Mouse (Mus musculus): ENCODE measurements around the gene Zfyve28. TPM values are rescaled to one million over a fixed set of nuclear protein-coding genes. Genes with fewer than 3 reads are reported as not detected.

The Zfyve28 gene
- polyA plus RNA-seq, 1 experiment from 2014 or later = 5.2 TPM

DNA sequence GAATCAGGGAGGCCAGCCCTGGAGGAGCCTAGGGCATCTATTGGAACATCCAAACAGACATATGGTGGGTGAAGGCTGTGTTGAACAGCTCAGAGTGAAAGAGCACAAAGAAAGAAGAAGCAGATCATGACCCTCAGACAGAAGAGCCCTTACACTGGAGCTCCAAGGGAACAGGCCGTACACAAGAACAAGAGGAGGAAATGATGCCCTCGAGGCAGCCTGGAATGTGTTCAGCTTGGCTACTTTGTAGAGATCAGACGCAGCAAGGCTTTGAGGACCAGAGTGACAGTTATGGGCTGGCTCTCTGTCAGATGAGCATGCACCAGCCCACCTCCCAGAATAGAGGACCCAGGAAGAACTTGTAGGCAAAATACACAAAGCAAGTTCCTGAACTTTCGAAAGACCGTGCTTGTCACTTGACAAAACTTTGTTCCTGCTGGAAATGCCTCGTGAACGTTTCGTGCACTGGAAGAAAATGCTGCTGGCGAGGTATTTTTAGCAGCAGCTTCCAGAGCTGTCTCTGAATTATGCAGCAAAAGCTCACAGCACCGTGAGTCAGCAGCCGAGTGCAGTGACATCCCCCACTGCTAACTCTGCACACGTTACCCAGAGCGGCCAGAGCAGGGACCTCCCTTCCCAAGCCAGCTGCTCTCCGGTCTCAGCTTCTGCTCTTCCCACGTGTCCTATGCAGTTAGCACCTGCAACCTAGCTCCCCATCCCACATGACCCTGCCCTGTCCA lies 45.9 kb downstream of the Zfyve28 start:
- no peaks in the 10 kb centered on the region for H3K36me3 ChIP-seq
- H3K9me3 ChIP-seq = no peaks in the 10 kb centered on the region
- H3K4me3 ChIP-seq = no peak overlapping the region
- no peak for ATAC-seq (ENCODE audit: low FRiP score, low read depth)
- H3K4me1 ChIP-seq = no peaks in the 10 kb centered on the region
- no peak overlapping the region for H3K27ac ChIP-seq
- H3K9ac ChIP-seq = no peak overlapping the region
- H3K4me2 ChIP-seq (replicated peaks) = no peak overlapping the region
- no peaks in the 10 kb centered on the region for H3K27me3 ChIP-seq (replicated peaks)
- WGBS = 60% methylated on average over 15 of the region's 15 CpGs

- no peak for ATAC-seq (ENCODE audit: low FRiP score, low read depth)
- no peaks in the 10 kb centered on the region for H3K9me3 ChIP-seq
- H3K4me2 ChIP-seq (replicated peaks) = no peak overlapping the region
- no peak overlapping the region for H3K4me3 ChIP-seq
- H3K9ac ChIP-seq = no peak overlapping the region
- WGBS = 94% methylated on average over 6 of the region's 6 CpGs
- no peak overlapping the region for H3K27ac ChIP-seq
- no peaks in the 10 kb centered on the region for H3K4me1 ChIP-seq
- no peaks in the 10 kb centered on the region for H3K36me3 ChIP-seq
- no peaks in the 10 kb centered on the region for H3K27me3 ChIP-seq (replicated peaks)
These were observed 49.8 kb downstream of the Zfyve28 start for GRCm38 (mm10) chr5:34238444-34238843.

- no peak overlapping the region for H3K4me3 ChIP-seq
- no peak for ATAC-seq (ENCODE audit: low FRiP score, low read depth)
- H3K27ac ChIP-seq = no peak overlapping the region
- 56% methylated on average over 10 of the region's 10 CpGs for WGBS
- no peak overlapping the region for H3K4me2 ChIP-seq (replicated peaks)
- no peaks in the 10 kb centered on the region for H3K4me1 ChIP-seq
- H3K27me3 ChIP-seq (replicated peaks) = no peaks in the 10 kb centered on the region
- H3K9ac ChIP-seq = no peak overlapping the region
- no peaks in the 10 kb centered on the region for H3K9me3 ChIP-seq
- no peaks in the 10 kb centered on the region for H3K36me3 ChIP-seq
These were observed 52.3 kb downstream of the Zfyve28 start for GRCm38 (mm10) chr5:34235898-34236420.

GRCm38 (mm10) chr5:34235056-34235455 lies 53.2 kb downstream of the Zfyve28 start:
- WGBS = 79% methylated on average over 4 of the region's 4 CpGs
- Histone ChIP-seq H3K4me1 (no peaks in the 10 kb centered on the region), H3K27ac (no peak overlapping the region)

GRCm38 (mm10) chr5:34233221-34233515 lies 55.1 kb downstream of the Zfyve28 start:
- no peak for ATAC-seq (ENCODE audit: low FRiP score, low read depth)
- H3K27me3 ChIP-seq (replicated peaks) = no peaks in the 10 kb centered on the region
- H3K9me3 ChIP-seq = no peaks in the 10 kb centered on the region
- WGBS = 89% methylated on average over 6 of the region's 6 CpGs
- H3K4me3 ChIP-seq = no peak overlapping the region
- no peak overlapping the region for H3K4me2 ChIP-seq (replicated peaks)
- H3K27ac ChIP-seq = no peak overlapping the region
- no peaks in the 10 kb centered on the region for H3K4me1 ChIP-seq
- no peak overlapping the region for H3K9ac ChIP-seq
- no peaks in the 10 kb centered on the region for H3K36me3 ChIP-seq

More at GRCm38 (mm10) chr5:34235056-34235455, 53.2 kb downstream of the Zfyve28 start:
- Histone ChIP-seq H3K27me3 (replicated peaks) (no peaks in the 10 kb centered on the region), H3K4me2 (replicated peaks) (no peak overlapping the region), H3K9ac (no peak overlapping the region), H3K36me3 (no peaks in the 10 kb centered on the region), H3K9me3 (no peaks in the 10 kb centered on the region), H3K4me3 (no peak overlapping the region)
- ATAC-seq (ENCODE audit: low FRiP score, low read depth) = no peak

DNA sequence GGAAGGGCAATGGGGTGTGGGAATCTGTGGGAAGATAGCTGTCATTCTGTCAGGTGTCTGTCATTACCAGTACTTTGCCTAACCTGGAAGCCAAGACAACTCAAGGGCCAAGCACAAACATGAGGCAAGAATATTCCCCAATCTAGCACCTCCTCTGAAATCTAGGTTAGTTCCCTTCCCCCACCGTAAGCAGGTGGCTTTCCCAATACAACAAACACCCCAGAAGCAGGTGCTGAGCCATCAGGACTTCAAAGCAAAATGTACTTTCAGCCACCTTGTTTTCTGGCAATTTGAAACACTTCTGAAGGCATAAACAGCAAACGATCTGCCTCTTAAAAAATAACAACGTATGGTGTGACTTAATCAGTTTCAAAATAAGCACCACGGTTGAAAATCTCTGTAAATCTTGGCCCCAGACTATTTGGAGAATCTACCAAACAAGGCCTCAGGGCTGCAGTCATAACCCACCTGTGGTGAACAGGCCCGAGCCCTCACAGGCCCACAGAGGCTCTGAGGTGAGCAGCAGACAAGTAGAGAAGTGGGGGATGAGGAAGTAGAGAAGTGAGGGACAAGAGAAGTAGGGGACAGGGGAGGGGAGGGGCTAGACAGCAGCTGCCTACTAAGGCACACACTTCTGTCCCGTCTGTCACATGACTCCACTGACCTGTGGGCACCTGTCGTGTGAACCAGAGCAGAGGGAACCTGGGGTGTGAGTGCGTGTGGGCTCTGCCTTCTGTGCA lies 55.6 kb downstream of the Zfyve28 start:
- no peak for ATAC-seq (ENCODE audit: low FRiP score, low read depth)
- H3K4me3 ChIP-seq = no peak overlapping the region
- no peak overlapping the region for H3K4me2 ChIP-seq (replicated peaks)
- no peak overlapping the region for H3K9ac ChIP-seq
- no peaks in the 10 kb centered on the region for H3K4me1 ChIP-seq
- H3K27ac ChIP-seq = no peak overlapping the region
- H3K36me3 ChIP-seq = no peaks in the 10 kb centered on the region
- 77% methylated on average over 8 of the region's 8 CpGs for WGBS
- H3K9me3 ChIP-seq = no peaks in the 10 kb centered on the region
- H3K27me3 ChIP-seq (replicated peaks) = no peaks in the 10 kb centered on the region

GRCm38 (mm10) chr5:34231901-34232300 lies 56.3 kb downstream of the Zfyve28 start:
- Histone ChIP-seq H3K9me3 (no peaks in the 10 kb centered on the region), H3K27me3 (replicated peaks) (no peaks in the 10 kb centered on the region), H3K4me1 (no peaks in the 10 kb centered on the region), H3K9ac (no peak overlapping the region), H3K4me3 (no peak overlapping the region), H3K27ac (no peak overlapping the region), H3K36me3 (no peaks in the 10 kb centered on the region), H3K4me2 (replicated peaks) (no peak overlapping the region)
- no peak for ATAC-seq (ENCODE audit: low FRiP score, low read depth)
- WGBS = 89% methylated on average over 6 of the region's 6 CpGs

- 89% methylated on average over 9 of the region's 9 CpGs for WGBS
- Histone ChIP-seq H3K36me3 (no peaks in the 10 kb centered on the region), H3K4me1 (no peaks in the 10 kb centered on the region), H3K27ac (no peak overlapping the region), H3K4me2 (replicated peaks) (no peak overlapping the region), H3K4me3 (no peak overlapping the region), H3K27me3 (replicated peaks) (no peaks in the 10 kb centered on the region), H3K9me3 (no peaks in the 10 kb centered on the region), H3K9ac (no peak overlapping the region)
- no peak for ATAC-seq (ENCODE audit: low FRiP score, low read depth)
These were observed 57.4 kb downstream of the Zfyve28 start for GRCm38 (mm10) chr5:34230599-34231485.

DNA sequence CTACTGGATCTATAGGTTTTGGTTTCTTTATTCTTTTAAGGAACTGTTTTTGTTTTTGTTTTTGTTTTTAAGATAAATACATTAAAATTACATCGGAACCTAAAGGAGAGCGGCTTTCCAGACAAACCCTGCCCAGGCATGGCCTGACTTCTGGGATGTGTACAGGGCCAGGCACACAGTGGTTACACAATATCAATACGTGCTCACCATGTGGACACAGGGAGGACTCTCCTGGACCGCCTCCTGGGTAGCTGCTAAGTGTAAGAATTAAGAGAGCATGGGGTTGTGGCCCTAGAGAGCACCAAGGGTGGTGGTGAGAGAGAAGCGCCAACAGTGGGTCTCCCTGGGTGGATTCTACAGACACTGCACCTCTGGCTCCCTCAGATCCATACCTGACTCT lies 58.7 kb downstream of the Zfyve28 start:
- Histone ChIP-seq H3K9ac (no peak overlapping the region), H3K27me3 (replicated peaks) (no peaks in the 10 kb centered on the region), H3K36me3 (no peaks in the 10 kb centered on the region), H3K4me1 (no peaks in the 10 kb centered on the region), H3K4me2 (replicated peaks) (no peak overlapping the region), H3K4me3 (no peak overlapping the region), H3K27ac (no peak overlapping the region), H3K9me3 (no peaks in the 10 kb centered on the region)
- WGBS = 91% methylated on average over 5 of the region's 5 CpGs
- no peak for ATAC-seq (ENCODE audit: low FRiP score, low read depth)

DNA sequence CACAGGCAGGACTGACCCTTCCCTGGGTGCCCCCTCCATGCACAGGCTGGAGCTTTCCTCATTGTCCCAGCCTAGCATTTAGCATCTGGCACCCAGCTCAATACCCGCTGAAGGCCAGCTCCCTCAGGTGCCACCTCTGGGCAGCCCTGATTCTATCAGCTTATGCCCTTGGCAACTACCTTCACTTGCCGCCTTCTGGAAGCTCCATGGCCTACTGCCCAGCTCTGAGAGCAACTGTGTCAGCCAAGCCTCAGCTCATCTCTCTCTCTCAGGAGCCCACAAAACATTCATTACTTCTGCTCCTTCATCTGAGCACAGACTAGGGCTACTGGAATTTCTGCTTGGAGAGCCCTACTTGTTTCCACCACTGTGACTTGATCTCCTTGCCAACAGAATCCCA lies 62.7 kb downstream of the Zfyve28 start:
- ATAC-seq (ENCODE audit: low FRiP score, low read depth) = no peak

DNA sequence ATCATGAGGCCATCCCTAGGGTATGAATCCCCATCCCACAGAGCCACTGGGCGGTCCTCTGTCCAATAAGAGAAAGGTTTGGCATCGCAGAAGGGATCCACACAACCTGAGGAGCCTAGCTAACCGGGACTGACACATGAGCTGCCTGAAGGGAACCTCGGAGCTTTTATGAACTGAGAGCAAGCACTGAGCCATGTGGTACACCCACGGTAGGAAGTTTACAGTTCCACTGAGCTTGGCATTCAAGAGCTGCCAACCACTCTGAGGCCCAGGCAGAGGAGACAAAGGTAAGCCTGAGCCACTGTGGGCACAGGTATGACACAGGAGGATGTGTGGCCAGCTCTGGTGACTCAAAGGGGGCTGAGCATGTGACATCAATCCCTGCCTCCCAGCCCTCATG lies 63.7 kb downstream of the Zfyve28 start:
- 89% methylated on average over 5 of the region's 5 CpGs for WGBS
- H3K36me3 ChIP-seq = no peaks in the 10 kb centered on the region
- no peaks in the 10 kb centered on the region for H3K27me3 ChIP-seq (replicated peaks)
- ATAC-seq (ENCODE audit: low FRiP score, low read depth) = no peak
- H3K9me3 ChIP-seq = no peaks in the 10 kb centered on the region
- H3K9ac ChIP-seq = no peak overlapping the region
- no peaks in the 10 kb centered on the region for H3K4me1 ChIP-seq
- H3K4me2 ChIP-seq (replicated peaks) = no peak overlapping the region
- H3K27ac ChIP-seq = no peak overlapping the region
- H3K4me3 ChIP-seq = no peak overlapping the region

More for the DNA sequence above, 62.7 kb downstream of the Zfyve28 start:
- WGBS = 94% methylated on average over 2 of the region's 2 CpGs
- no peak overlapping the region for H3K4me3 ChIP-seq
- no peak overlapping the region for H3K4me2 ChIP-seq (replicated peaks)
- no peaks in the 10 kb centered on the region for H3K36me3 ChIP-seq
- H3K27me3 ChIP-seq (replicated peaks) = no peaks in the 10 kb centered on the region
- H3K9me3 ChIP-seq = no peaks in the 10 kb centered on the region
- no peak overlapping the region for H3K9ac ChIP-seq
- H3K27ac ChIP-seq = no peak overlapping the region
- H3K4me1 ChIP-seq = no peaks in the 10 kb centered on the region

DNA sequence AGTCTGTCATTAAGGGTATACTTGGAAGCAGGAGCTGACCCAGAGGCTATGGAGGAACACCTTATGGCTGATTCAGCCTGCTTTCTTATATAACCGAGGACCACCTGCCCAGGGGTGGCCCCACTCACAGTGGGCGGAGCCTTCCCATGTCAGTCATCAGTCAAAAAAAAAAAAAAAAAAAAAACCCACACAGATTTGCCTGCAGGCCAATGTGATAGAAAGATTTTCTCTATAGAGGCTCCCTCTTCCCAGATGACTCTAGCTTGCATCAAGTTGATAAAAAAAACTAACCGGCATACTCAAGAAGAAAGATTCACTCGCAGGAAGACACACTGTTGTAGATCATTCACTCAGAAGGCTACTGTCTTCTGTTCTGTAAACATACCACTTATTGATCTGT lies 68.2 kb downstream of the Zfyve28 start:
- no peak overlapping the region for H3K4me2 ChIP-seq (replicated peaks)
- no peaks in the 10 kb centered on the region for H3K27me3 ChIP-seq (replicated peaks)
- no peaks in the 10 kb centered on the region for H3K4me1 ChIP-seq
- ATAC-seq (ENCODE audit: low FRiP score, low read depth) = no peak
- WGBS = 82% methylated on average over 4 of the region's 4 CpGs
- H3K4me3 ChIP-seq = no peak overlapping the region
- H3K9ac ChIP-seq = no peak overlapping the region
- no peak overlapping the region for H3K27ac ChIP-seq
- H3K9me3 ChIP-seq = no peaks in the 10 kb centered on the region
- H3K36me3 ChIP-seq = no peaks in the 10 kb centered on the region
